In the genomic region with DNA sequence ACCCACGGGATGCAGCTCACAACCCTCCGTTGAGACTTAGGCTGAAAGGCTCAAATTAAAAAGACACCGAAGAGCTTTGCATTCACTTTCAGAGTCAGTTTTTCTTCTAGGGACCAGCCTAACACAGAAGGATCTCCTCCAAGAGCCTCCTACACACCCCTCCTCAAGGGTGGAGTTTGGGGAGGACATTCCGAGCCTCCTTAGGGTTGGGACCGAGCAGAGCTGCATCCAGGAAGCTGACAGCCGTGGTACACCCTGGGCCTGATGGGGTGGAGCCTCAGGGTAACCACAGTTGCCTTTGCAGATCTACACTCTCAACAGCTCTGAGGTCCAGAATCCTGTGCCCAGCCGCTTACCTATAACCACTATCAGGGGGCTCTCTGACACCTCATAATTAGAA, we compare ENCODE assay signal across 12 mouse cellular contexts. TPM values are rescaled to one million over a fixed set of nuclear protein-coding genes. Genes with fewer than 3 reads are reported as not detected.
DNase-seq lines count a peak whose midpoint lies in the region; ATAC-seq and TF ChIP-seq lines count a peak whose summit lies in the region.
"Had no signal": no experiment of that assay in that cellular context is flagged by ENCODE, and none has a peak within 500 bp of the region (broad histone marks: within the 10 kb centered on the region; RNA-seq: fewer than 3 reads in every experiment).

No protein-coding gene starts in this region.

- H3K27me3 ChIP-seq in embryonic facial prominence, embryonic 15.5 days, result no peaks in the 10 kb centered on the region
- H3K27me3 ChIP-seq: Patski had no signal

- peaks cover 19% of the 10 kb centered on the region for H3K4me1 ChIP-seq in embryonic facial prominence, embryonic 15.5 days

- peak overlapping the region; percentile 87 for H3K27ac ChIP-seq in embryonic facial prominence, embryonic 15.5 days (replicated peaks)
- no peak overlapping the region for H3K27ac ChIP-seq in layer of hippocampus, adult 2 months

- DNase-seq in gastrocnemius, adult 18-20 months (ENCODE audit: low spot score), result peak; percentile 51
- DNase-seq in gastrocnemius, postnatal 10 days, result no peak
- peak; percentile 15 to 26 for DNase-seq in lung, adult 18-20 months
- DNase-seq in lung, postnatal 36 days, result no peak
- no peak for DNase-seq in layer of hippocampus, adult 2 months (ENCODE audit: low spot score in 2 of 2)
- DNase-seq: B cell, adult 2 months; cerebellum, adult 9-11 months; liver, postnatal 0 days had no signal

- no peak overlapping the region for H3K9ac ChIP-seq in embryonic facial prominence, embryonic 15.5 days
- H3K9ac ChIP-seq: liver, postnatal 0 days had no signal

- no peak for TF ChIP-seq CTCF in layer of hippocampus, adult 2 months (conservative IDR thresholded peaks at IDR 0.05)

- no peak overlapping the region for H3K4me2 ChIP-seq in embryonic facial prominence, embryonic 15.5 days (replicated peaks)

- H3K9me3 ChIP-seq in embryonic facial prominence, embryonic 15.5 days (replicated peaks), result no peaks in the 10 kb centered on the region

- no peaks in the 10 kb centered on the region for H3K36me3 ChIP-seq in embryonic facial prominence, embryonic 15.5 days

- WGBS in embryonic facial prominence, embryonic 15.5 days, result 47% methylated on average over 7 of the region's 7 CpGs

- no peak overlapping the region for H3K4me3 ChIP-seq in embryonic facial prominence, embryonic 15.5 days (replicated peaks)
- H3K4me3 ChIP-seq in layer of hippocampus, adult 2 months, result no peak overlapping the region

- no peak for ATAC-seq in embryonic facial prominence, embryonic 15.5 days (ENCODE audit: insufficient number of reproducible peaks, low FRiP score, low TSS enrichment, low read depth)
- 0 out of 2 replicates have a peak, but pooled peaks have one; percentile 20 for ATAC-seq in megakaryocyte progenitor cell, adult 5-6 weeks (replicated peaks; ENCODE audit: poor library complexity)
- no peak for ATAC-seq in CD4-positive, CD25-positive, alpha-beta regulatory T cell, adult 4 months
- ATAC-seq: liver, postnatal 0 days; Patski had no signal

RNA-seq across cellular contexts. Expression of gene Slc44a1, which starts 23.3 kb away (rescaled TPM):
- total RNA-seq in gastrocnemius, adult 18-20 months (2021), result 10 to 100 TPM; 15.8 to 22.5 TPM
- 10 to 100 TPM; 34.6 to 39.2 TPM for total RNA-seq in gastrocnemius, postnatal 10 days (2021)
- polyA plus RNA-seq in embryonic facial prominence, embryonic 15.5 days (2015; fragmentation: Nextera tagmentation; extraction: Ambion mirVana), result 47.9 and 48.2 TPM in 2 replicates
- 5.5 and 5.8 TPM in 2 replicates for total RNA-seq in megakaryocyte progenitor cell, adult 5-6 weeks (2015)
- 3.5 and 5.5 TPM in 2 replicates for total RNA-seq in megakaryocyte progenitor cell, adult 5-6 weeks (2017)
- total RNA-seq in layer of hippocampus, adult 2 months (2021), result 10 to 100 TPM; 75.0 to 78.4 TPM
- 1 to 10 TPM; 1.7 to 4.1 TPM for polyA plus RNA-seq in CD4-positive, CD25-positive, alpha-beta regulatory T cell, adult 4 months (2017; shearing (Covaris generic))

Comparison
In these comparisons a context has a peak if more than half of its experiments do, and no peak if none do; other contexts are left out.
1. DNase-seq: peak in gastrocnemius, adult 18-20 months (single experiment) and lung, adult 18-20 months (2 of 2); none in gastrocnemius, postnatal 10 days (single experiment), lung, postnatal 36 days (single experiment) and layer of hippocampus, adult 2 months (0 of 2).